Mouse (Mus musculus) bone marrow macrophage, adult 2 months (primary cell): ENCODE measurements at regions not wholly inside any gene's neighbourhood (a gene's known extent, or its start where the extent isn't known, plus 50 kb on each side); places are given as distances from the start of the nearest gene placed in this dataset.

ENCODE experiments used
- CTCF ChIP-seq: IDR thresholded peaks from 2 replicates; pipeline ENCODE4 v1.5.1; 2012; ENCODE audit warnings: low read depth, mild to moderate bottlenecking, low read length, moderate library complexity
- POLR2A ChIP-seq: IDR thresholded peaks from 2 replicates; pipeline ENCODE4 v1.6.1; 2012; ENCODE audit warnings: mild to moderate bottlenecking, low read depth, low read length, borderline replicate concordance

- TF ChIP-seq CTCF (no peak), POLR2A (no peak)
Measured at GRCm38 (mm10) chr6:64970158-64970557, 72.2 kb upstream of the Smarcad1 start.
